Mouse (Mus musculus): Measurements from ENCODE around the gene Ttc39b.

The Ttc39b gene

DNA sequence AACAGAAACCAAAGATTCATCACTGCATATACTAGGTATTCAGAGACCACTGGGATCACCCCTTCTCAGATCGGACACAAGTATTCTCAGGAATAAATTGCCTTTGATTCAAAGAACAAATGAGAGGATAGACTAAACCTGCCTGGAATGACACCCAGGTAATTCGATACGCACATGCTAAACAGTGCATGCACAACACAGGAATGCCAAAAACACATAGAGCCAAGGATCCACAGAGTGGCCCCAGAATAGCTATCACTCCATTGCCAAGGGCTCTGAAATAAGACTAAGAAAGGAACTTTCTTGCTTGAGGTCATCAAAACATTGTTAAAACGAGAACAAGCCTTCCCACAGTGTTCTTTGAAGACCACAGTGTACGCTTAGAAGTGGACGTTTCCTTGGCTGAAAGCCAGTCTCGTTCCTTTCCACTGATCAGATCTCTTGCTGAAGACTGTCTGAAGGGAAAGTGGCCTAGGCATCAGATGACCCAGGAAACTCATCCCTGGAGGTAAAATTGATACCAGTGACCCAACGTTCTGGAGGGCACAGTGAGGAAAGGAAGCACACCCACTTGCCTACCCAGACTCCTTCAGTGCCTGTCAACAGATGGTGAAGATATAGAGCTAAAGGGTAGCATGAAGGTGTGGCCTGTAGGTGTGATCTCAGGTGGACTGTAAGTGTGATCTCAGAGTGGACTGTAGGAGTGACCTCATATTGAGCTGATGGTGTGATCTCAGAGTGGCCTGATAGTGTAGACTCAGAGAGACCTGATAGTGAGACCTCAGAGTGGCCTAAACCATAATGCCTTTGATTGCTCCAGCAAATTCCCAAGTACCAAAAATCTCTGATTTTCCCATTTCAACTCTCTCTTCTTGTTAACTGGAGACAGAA lies 141.6 kb downstream of the Ttc39b start:
- no peak for DNase-seq

DNA sequence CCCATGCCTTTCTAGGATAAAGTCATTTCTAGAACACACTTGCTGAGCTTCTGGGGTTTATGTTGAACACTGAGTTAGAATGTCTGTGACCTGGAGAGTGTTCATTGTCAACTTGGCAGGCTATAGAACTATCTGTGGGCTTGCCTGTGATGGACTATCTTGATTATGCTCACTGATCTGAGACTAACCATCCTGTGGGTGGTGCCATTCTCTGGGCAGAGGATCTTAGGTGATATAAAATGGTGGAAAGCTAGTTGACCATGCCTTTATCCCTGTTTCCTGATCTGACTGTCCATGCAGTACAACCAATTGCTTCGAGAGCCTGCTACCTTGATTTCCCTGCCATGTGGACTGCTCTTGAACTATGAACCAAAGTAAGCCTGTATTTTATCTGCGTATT lies 146.6 kb downstream of the Ttc39b start:
- DNase-seq: no peak

DNA sequence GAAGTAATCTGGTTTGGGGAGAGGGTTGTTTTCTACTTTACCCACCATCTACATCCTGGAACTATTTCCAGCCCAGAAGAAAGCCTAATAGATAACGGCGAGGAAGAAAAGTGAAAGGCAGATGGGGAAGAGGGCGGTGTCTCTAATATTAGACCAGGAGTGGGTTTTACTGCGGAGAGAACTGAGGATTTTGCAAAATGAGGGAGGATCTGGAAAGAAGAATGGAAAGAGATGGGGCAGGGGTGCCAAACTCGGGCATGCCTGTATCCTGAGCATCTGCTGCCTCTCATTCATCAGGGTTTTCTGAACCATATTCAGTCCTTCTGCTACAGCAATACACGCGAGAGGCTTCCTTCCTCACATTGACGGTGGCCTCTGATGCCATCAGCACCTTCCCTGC lies 149.1 kb downstream of the Ttc39b start:
- DNase-seq: no peak

DNA sequence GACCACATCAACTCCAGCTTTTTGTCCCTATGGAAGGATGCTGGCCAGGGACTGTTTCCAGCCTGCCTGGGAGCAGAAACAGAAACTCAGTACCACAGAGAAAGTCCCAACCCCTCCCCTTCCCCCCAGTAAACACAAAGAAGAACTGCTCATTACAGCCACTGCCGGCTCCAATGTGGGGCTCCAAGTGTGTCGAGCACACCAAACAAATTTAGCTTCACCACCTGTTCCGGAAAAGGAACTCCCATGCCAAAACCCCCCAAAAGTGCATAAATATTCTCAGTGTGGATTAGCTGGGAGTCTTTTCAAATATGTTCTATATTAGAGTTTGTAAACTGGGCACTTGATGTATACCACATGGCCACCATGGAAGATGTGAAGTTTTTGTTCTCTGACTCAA lies 151.8 kb downstream of the Ttc39b start:
- peak; percentile 34 for DNase-seq

DNA sequence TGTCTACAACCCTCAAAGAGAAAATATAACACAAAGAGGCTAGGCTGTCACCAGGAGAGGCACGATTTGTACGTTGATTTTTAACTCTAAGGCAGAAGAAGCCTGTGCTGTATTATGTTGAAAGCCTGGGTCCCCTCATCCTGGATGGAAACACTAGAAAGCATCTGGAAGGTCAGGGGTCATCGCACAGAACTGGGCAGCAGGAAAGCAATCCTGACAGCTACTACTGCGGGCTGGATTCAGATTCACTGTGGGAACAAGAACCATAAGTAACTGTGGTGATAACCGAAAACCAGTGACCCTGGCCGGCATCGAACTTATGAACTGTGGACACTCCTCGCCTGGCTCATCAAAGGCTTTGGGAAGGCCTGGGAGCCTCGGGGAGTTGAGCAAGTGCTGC lies 153.3 kb downstream of the Ttc39b start:
- peak; percentile 52 for DNase-seq

All from embryo, embryonic 11 days (tissue).